Mouse (Mus musculus) left cerebral cortex, postnatal 25 days (tissue): ENCODE data around the gene Csad. TPM values are rescaled to one million over a fixed set of nuclear protein-coding genes. Genes with fewer than 3 reads are reported as not detected.

ENCODE experiments used
- DNase-seq, 2 experiments: peaks; one replicate each; pipeline ENCODE4 v3.0.0; 2022; ENCODE audit warnings: low spot score in 2 of 2, mixed read lengths in 1 of 2
- intact Hi-C: fragments of 180-260 bp; cut with DNase I; formaldehyde crosslinking; loops from one replicate; pipeline ENCODE4 v1.15.1; 2025
- total RNA-seq, 2 experiments: library from RNA; stranded (reverse); gene quantifications; 2 replicates each; pipeline ENCODE4 v1.2.3; 2021

Gene Csad
- total RNA-seq, 2 experiments from 2014 or later, result 28.4 to 32.1 TPM

GRCm38 (mm10) chr15:102144726-102145125 is 59.8 kb downstream of the Csad start:
- intact Hi-C loops, result loop anchor here (5.0 kb wide), 2 partner anchors 37 to 58 kb away; partner anchors contain the start of genes Csad and Zfp740
- DNase-seq, result no peak

- intact Hi-C loops, result no loop called here
These were observed 60.2 kb downstream of the Csad start, which contains the start of gene Igfbp6 for GRCm38 (mm10) chr15:102144274-102144711. TSS of gene Igfbp6 (plus strand) at chr15:102144362.

GRCm38 (mm10) chr15:102142914-102143912 is 61.3 kb downstream of the Csad start:
- intact Hi-C loops, result no loop called here
- DNase-seq, result peak; percentile 36 to 70

More at GRCm38 (mm10) chr15:102144274-102144711, 60.2 kb downstream of the Csad start, which contains the start of gene Igfbp6:
- DNase-seq, result peak; percentile 14 to 31

- DNase-seq, result no peak
- intact Hi-C loops, result no loop called here
These were observed 63.4 kb downstream of the Csad start for GRCm38 (mm10) chr15:102141120-102141519.

GRCm38 (mm10) chr15:102136129-102136758 is 68.3 kb downstream of the Csad start, which contains the start of gene Spryd3:
TSS of gene Spryd3 (minus strand) at chr15:102136234.
- peak; percentile 99 for DNase-seq
- intact Hi-C loops, result no loop called here

GRCm38 (mm10) chr15:102135522-102136128 is 68.9 kb downstream of the Csad start:
- no peak for DNase-seq
- intact Hi-C loops, result no loop called here

GRCm38 (mm10) chr15:102134709-102135108 is 69.8 kb downstream of the Csad start:
- intact Hi-C loops, result no loop called here
- DNase-seq, result no peak

GRCm38 (mm10) chr15:102133314-102133713 is 71.2 kb downstream of the Csad start:
- no peak for DNase-seq
- intact Hi-C loops, result no loop called here

Other genes starting within 250 kb of the Csad start
- gene Krt8, start 200.2 kb downstream of the Csad start, total RNA-seq, result under 1 TPM in 1 of 2 experiments, not detected in 1; 0.32 TPM
- gene Krt18, start 176.5 kb downstream of the Csad start, total RNA-seq, result under 1 TPM in 1 of 2 experiments, not detected in 1; 0.69 TPM
- gene Eif4b, start 131.0 kb downstream of the Csad start, total RNA-seq, result 100 to 1,000 TPM; 157 to 161 TPM
- gene Tns2, start 104.3 kb downstream of the Csad start, total RNA-seq, result 10 to 100 TPM; 11.8 to 19.1 TPM
- 100 to 1,000 TPM; 142 to 146 TPM for gene Spryd3, start 68.5 kb downstream of the Csad start, total RNA-seq
- 10 to 100 TPM; 36.5 to 43.1 TPM for gene Igfbp6, start 60.4 kb downstream of the Csad start, total RNA-seq
- gene Soat2, start 54.2 kb downstream of the Csad start, total RNA-seq, result under 1 TPM in 1 of 2 experiments, not detected in 1; 0.14 TPM
- gene Zfp740, start 1.5 kb downstream of the Csad start, total RNA-seq, result 10 to 100 TPM; 58.5 to 64.9 TPM
- 1 to 10 TPM; 1.0 to 1.7 TPM for gene Itgb7, start 27.2 kb upstream of the Csad start, total RNA-seq
- 10 to 100 TPM; 12.7 to 15.4 TPM for gene Rarg, start 52.8 kb upstream of the Csad start, total RNA-seq
- gene Gm9918, start 65.8 kb upstream of the Csad start, total RNA-seq, result not detected
- gene Mfsd5, start 74.7 kb upstream of the Csad start, total RNA-seq, result 10 to 100 TPM; 42.1 to 43.9 TPM
- under 1 TPM; 0.60 to 0.76 TPM for gene Espl1, start 91.5 kb upstream of the Csad start, total RNA-seq
- 100 to 1,000 TPM; 365 to 396 TPM for gene Pfdn5, start 121.4 kb upstream of the Csad start, total RNA-seq
- 10 to 100 TPM; 54.8 to 57.2 TPM for gene Myg1, start 127.0 kb upstream of the Csad start, total RNA-seq
- gene Aaas, start 146.0 kb upstream of the Csad start, total RNA-seq, result 10 to 100 TPM; 14.0 to 16.6 TPM
- gene Sp7, start 162.5 kb upstream of the Csad start, total RNA-seq, result under 1 TPM; 0.41 to 0.66 TPM
- 10 to 100 TPM; 24.3 to 27.0 TPM for gene Sp1, start 201.4 kb upstream of the Csad start, total RNA-seq
- gene Amhr2, start 240.6 kb upstream of the Csad start, total RNA-seq, result 1 to 10 TPM in 1 of 2 experiments, under 1 TPM in 1; 0.62 to 2.4 TPM